Mouse (Mus musculus) brown adipose tissue, adult 24 weeks (tissue): ENCODE data around the gene Car5a. TPM values are rescaled to one million over a fixed set of nuclear protein-coding genes. Genes with fewer than 3 reads are reported as not detected.

Experiments
- H3K27ac ChIP-seq: fragments of 200-500 bp; replicated peaks from 2 replicates; pipeline ENCODE4 v1.5.1; 2012; ENCODE audit warnings: low read depth, mild to moderate bottlenecking, low read length
- H3K4me1 ChIP-seq: fragments of 200-500 bp; 2 replicates; pipeline ENCODE4 v1.6.1; 2012; ENCODE audit warnings: low read length, mixed read lengths; ENCODE audit not compliant: control insufficient read depth, insufficient read depth, insufficient read length
- H3K4me3 ChIP-seq: fragments of 200-500 bp; 2 replicates; pipeline ENCODE4 v1.5.1; 2012; ENCODE audit warnings: low read depth, mild to moderate bottlenecking, low read length, moderate library complexity; ENCODE audit not compliant: insufficient read depth
- polyA plus RNA-seq: library from polyadenylated mRNA; stranded (reverse); fragments of >200 nt; gene quantifications from 2 replicates; pipeline ENCODE4 v1.2.4, GENCODE M21; 2012; ENCODE audit not compliant: missing spikeins, insufficient read depth, insufficient read length

Car5a gene
- polyA plus RNA-seq, 1 experiment: not detected

DNA sequence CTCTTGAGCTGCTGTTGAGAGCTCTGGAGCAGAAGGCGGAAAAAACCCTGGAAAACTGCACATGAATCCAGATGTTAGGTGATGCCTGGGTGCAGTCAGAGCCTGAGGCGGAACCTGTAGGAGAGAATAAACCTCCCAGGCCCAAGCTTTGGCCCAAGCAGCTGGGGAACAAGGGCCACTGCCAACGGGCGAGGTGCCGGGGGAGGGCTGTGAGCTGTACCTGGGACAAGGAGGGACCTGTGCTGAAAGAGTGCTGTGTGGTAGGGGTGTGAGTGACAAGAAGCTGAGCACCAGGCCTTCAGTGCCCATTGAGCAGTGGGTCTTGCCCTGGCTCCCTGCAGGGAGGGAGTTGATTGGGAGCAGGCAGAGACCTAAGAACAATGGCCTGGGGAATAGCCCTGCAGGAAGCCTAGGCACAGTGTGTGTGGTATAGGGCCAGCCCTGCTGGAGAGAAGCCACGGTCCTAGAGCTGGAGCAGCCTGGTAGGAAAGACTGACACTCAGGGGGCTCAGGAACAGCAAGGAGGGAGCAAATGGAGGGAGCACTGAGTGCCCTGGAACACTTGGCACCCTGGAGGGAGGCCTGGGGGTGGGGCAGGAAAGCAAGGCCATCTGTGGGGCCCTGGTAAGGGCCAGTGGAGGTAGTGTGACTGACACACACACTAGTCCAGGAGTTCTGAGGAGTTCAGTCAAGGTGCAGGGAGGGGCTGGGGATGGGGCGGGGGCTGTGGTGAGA is 22.2 kb upstream of the Car5a start:
- H3K4me1 ChIP-seq: peaks cover 33% of the 10 kb centered on the region
- H3K4me3 ChIP-seq: no peak overlapping the region
- no peak overlapping the region for H3K27ac ChIP-seq

DNA sequence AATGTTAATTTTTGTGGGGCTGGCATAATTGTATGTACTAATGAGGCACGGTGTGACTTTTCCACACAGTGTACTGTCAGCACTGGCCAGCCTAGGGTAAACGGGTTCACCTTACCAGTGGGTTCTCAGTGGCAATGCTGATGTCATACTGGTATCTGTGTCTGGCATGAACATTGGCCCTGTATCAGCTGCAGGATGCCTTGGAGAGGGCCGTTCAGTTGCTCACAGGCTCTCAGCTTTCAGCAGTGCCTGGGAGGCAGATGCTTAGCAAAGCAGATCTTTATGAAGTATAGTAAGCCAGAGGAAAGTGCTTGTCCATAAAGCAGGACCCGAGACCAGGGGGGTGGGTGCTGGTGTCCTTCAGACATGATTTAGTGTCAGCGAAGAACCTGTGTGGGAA is 21.4 kb upstream of the Car5a start:
- Histone ChIP-seq H3K27ac (no peak overlapping the region), H3K4me3 (no peak overlapping the region), H3K4me1 (peaks cover 33% of the 10 kb centered on the region)

DNA sequence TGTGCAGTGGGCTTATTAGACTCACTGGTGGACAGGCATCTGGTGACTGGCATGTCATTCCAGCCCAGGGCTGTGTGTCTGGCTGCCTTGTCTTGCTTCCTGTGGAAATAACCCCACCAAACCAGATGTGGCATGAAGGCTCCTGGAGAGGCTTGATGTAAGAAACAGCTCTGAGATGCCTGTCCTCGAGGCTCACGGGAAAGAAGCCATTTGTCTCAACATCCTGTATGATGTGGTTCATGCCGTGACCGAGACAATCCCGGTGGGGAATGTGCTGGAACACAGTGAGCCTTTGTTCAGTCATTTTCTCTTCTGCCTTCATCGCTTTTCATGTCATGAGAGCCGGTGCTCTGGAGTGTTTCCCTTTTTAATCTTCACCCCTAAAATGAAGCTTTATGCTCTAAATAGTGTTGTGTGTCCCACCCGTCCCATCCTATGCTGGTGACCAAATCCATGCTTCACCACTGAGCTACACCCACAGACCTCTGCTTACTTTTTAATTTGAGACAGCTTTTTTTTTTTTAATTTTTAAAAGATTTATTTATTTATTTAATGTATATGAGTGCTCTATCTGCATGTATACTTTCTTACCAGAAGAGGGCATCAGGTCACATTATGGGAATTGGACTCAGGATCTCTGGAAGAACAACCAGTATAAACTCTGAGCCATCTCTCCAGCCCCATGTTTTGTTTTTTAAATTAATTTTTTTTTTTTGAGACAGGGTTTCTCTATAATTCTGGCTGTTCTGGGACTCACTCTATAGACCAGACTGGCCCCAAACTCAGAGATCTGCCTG is 20.2 kb upstream of the Car5a start:
- H3K27ac ChIP-seq: peak overlapping the region; percentile 43
- H3K4me3 ChIP-seq: no peak overlapping the region

DNA sequence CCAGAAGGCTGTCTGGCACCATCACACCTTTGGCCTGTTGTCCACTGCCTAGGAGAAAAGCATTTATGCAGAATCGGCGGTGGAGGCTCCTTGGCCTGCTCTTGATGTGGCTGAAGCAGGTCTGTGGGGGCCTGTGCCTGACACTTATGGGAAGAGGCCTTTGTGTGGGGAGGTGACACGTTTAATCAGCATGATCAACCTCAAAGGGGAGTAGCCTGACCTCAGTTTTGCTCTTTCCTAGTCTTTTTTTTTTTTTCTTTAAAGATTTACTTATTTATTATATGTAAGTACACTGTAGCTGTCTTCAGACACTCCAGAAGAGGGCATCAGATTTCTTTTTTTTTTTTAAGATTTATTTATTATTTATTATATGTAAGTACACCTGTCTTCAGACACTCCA is 18.2 kb upstream of the Car5a start:
- no peak overlapping the region for H3K27ac ChIP-seq
- H3K4me1 ChIP-seq: peaks cover 29% of the 10 kb centered on the region
- H3K4me3 ChIP-seq: no peak overlapping the region

More for the DNA sequence above, 20.2 kb upstream of the Car5a start:
- H3K4me1 ChIP-seq: peaks cover 33% of the 10 kb centered on the region

DNA sequence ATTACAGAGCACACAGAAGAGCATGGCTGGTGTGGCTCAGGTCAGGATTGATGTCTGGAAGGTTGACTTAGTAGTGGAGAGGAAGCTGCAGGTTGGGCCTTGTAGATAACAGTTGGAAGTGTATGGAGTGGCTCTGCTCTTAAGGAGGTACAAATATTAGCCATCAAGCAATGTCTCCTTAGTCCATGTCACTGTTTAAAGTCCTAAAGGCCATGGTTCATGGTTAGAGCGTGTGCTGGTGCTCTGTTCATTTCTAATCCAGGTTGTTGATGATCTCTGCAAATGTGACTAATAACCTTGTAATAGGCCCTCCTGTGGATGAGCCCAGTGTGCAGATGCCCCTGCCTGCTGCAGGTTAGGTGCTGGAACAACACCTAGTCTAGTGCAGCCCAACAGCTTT is 13.7 kb upstream of the Car5a start:
- H3K4me1 ChIP-seq: peaks cover 5% of the 10 kb centered on the region; the same call in 1 of the 2 replicates
- H3K27ac ChIP-seq: no peak overlapping the region
- H3K4me3 ChIP-seq: no peak overlapping the region

- Histone ChIP-seq H3K4me3 (no peak overlapping the region), H3K27ac (no peak overlapping the region), H3K4me1 (peaks cover 9% of the 10 kb centered on the region)
Observed at GRCm38 (mm10) chr8:121955825-121956500, 11.3 kb upstream of the Car5a start.

- no peak overlapping the region for H3K27ac ChIP-seq
- peaks cover 9% of the 10 kb centered on the region for H3K4me1 ChIP-seq
- no peak overlapping the region for H3K4me3 ChIP-seq
Observed at GRCm38 (mm10) chr8:121954981-121955555, 10.4 kb upstream of the Car5a start.

DNA sequence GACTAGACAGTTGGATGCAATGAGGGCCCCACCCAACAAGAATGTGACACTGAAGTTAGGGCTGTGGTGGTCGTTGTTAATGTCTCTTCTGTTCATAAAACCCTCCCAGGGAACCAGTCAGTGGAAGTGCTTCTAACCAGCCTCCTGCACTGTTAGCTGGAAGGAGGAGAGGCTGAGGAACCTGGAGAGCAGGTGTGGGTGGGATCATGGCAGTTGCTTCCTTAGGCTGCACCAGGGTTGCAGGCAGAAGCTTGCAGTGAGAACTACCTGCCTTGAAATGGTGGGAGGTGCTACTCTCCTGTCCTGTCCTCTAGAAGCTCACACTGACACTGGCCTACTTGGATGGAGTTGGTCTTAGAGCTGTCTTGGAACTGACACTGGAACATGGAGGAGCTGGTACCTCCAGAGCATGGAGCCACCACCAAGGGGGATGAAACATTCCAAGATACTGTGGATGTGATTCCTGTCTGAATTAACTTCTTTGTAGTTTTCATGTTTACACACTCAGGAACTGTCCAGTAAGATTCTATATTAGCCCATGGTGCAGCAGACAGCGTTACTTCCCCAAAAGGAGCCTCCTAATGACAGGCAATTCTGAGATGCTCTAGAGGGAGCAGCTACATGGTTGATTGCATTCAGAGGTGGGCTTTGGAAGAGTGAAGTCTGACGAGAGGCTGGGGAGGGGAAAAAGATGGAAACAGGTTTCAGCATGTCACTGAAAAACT is 9.3 kb upstream of the Car5a start:
- Histone ChIP-seq H3K27ac (no peak overlapping the region), H3K4me3 (no peak overlapping the region), H3K4me1 (peaks cover 9% of the 10 kb centered on the region)

- Histone ChIP-seq H3K27ac (no peak overlapping the region), H3K4me3 (no peak overlapping the region), H3K4me1 (peaks cover 11% of the 10 kb centered on the region)
Observed at GRCm38 (mm10) chr8:121952800-121953199, 8.1 kb upstream of the Car5a start.

- Histone ChIP-seq H3K27ac (no peak overlapping the region), H3K4me3 (no peak overlapping the region), H3K4me1 (peaks cover 11% of the 10 kb centered on the region)
Observed at GRCm38 (mm10) chr8:121952122-121952521, 7.4 kb upstream of the Car5a start.

- H3K4me1 ChIP-seq: peaks cover 11% of the 10 kb centered on the region
- H3K27ac ChIP-seq: no peak overlapping the region
- peak overlapping the region; percentile 87 for H3K4me3 ChIP-seq
Observed at GRCm38 (mm10) chr8:121951656-121952009, 6.9 kb upstream of the Car5a start.

DNA sequence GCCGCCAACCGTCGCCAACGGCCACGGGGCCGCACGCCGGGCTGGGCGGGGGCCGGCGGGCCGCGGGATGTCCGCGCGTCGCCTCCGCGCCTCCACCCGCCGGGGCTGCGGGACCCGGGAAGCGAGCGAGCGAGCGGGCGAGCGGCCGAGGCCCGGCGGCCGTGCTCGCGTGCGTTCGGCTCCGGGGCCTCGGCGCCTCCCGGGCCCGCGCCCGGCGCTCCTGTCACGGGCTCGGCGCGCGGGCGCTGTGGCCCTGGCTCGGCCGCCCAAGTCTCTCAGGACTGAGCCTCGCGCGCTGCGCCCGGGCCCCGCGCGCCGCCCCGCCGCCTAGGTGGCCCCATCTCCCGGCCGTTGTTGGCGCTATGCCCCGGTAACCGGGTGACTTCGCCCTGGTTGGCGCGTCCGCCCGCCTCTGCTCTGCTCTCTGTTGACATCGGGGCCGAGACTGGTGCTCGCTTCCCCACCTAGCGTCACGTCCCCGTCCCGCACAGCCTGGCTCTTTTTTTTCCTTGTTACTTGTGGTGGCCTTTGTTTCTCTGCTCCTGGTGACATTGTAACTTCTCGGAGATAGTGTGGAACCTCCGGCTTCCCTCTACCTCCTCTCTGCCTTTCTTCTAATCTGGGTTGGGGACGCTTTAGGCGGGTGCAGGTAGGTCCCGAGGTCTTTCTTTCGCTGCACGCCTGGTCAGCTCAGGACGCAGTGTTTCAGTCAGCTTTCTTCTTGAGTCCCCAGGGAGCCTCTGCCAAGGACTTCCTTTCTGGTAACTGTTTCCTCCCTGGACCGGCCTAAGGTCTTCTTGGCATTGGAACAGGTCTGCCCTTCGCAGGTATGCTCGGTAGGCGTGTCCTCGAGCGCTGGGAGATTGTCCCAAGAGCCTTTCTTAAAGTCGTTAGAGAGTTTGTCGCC is 6.3 kb upstream of the Car5a start:
- H3K4me3 ChIP-seq: peak overlapping the region; percentile 87
- peak overlapping the region; percentile 79 for H3K27ac ChIP-seq
- peaks cover 11% of the 10 kb centered on the region for H3K4me1 ChIP-seq

- Histone ChIP-seq H3K27ac (peak overlapping the region; percentile 95), H3K4me1 (peaks cover 11% of the 10 kb centered on the region), H3K4me3 (peak overlapping the region; percentile 87)
Observed at GRCm38 (mm10) chr8:121949941-121950748, 5.4 kb upstream of the Car5a start.
